Mouse (Mus musculus) E14TG2a.4 (cell line): Measurements from ENCODE around the gene Slc9a1.

ENCODE experiments used
- CTCF ChIP-seq: conservative IDR thresholded peaks from 2 replicates; pipeline ENCODE4 v1.5.1; 2014; ENCODE audit warnings: low read length
- NANOG ChIP-seq: IDR thresholded peaks from 2 replicates; pipeline ENCODE4 v1.6.1; 2014; ENCODE audit warnings: borderline replicate concordance, low read length, mixed read lengths
- POU5F1 ChIP-seq: IDR thresholded peaks from 2 replicates; pipeline ENCODE4 v1.6.1; 2014; ENCODE audit warnings: low read length, borderline replicate concordance

GRCm38 (mm10) chr4:133460796-133461325 lies 91.4 kb downstream of the Slc9a1 start:
- TF ChIP-seq CTCF = 0 out of 2 replicates have a peak, but pooled peaks have one; percentile 10
- TF ChIP-seq POU5F1 = no peak
- TF ChIP-seq NANOG = no peak
